Mouse (Mus musculus) C2C12 (cell line): Measurements from ENCODE around the gene Pde4dip.

ENCODE experiments used
- CEBPB ChIP-seq: IDR thresholded peaks from one replicate; pipeline ENCODE4 v1.6.1; 2011; ENCODE audit warnings: low read depth, mild to moderate bottlenecking, control low read depth, moderate library complexity
- CTCF ChIP-seq: IDR thresholded peaks from one replicate; pipeline ENCODE4 v1.5.1; 2011; ENCODE audit not compliant: control insufficient read depth, insufficient read depth, insufficient read length
- MAX ChIP-seq: IDR thresholded peaks from one replicate; pipeline ENCODE4 v1.6.1; 2011; ENCODE audit warnings: mild to moderate bottlenecking, control low read depth
- MYOG ChIP-seq: IDR thresholded peaks from one replicate; pipeline ENCODE4 v1.6.1; 2011; ENCODE audit not compliant: control insufficient read depth, insufficient read length; ENCODE audit errors: extremely low read depth
- USF1 ChIP-seq: IDR thresholded peaks from one replicate; pipeline ENCODE4 v1.6.1; 2011; ENCODE audit warnings: low read depth, mild to moderate bottlenecking, control low read depth, moderate library complexity

DNA sequence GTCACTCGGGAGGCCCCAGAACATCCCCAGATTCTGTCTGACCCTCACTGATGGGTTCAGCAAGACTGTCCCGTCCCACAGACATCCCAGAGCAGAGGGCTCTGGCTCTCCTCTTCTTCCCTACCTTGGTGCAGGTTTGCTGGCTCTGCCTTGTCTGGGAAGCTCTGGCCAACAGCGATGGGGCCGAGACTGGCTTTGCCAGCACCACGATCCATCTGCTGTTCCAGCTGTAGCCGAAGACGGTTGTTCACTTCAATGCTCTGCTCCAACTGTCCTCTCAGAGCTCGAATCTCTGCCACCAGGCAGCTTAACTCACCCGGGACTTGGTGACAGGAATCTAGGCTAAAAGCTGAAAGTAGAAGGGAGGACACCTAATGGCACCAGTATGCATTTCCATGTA, 191.6 kb downstream of the Pde4dip start:
- TF ChIP-seq CTCF (no peak), USF1 (no peak), MAX (no peak), MYOG (no peak), CEBPB (no peak)
